Mouse (Mus musculus) liver, embryonic 14.5 days (tissue): Measurements from ENCODE around the gene Aldob.

Source experiments
- CTCF ChIP-seq: IDR thresholded peaks from 2 replicates; pipeline ENCODE4 v1.5.1; 2016; ENCODE audit warnings: antibody characterized with exemption, low read depth, control low read depth
- EP300 ChIP-seq: IDR thresholded peaks from 2 replicates; pipeline ENCODE4 v1.6.1; 2016; ENCODE audit warnings: antibody characterized with exemption, low read depth

GRCm38 (mm10) chr4:49572194-49572593 is 22.8 kb upstream of the Aldob start:
- TF ChIP-seq EP300 = no peak
- TF ChIP-seq CTCF = no peak
